Mouse (Mus musculus) bone marrow macrophage, adult 2 months (primary cell): Measurements from ENCODE around the gene Pax2. TPM values are rescaled to one million over a fixed set of nuclear protein-coding genes. Genes with fewer than 3 reads are reported as not detected.

Source experiments
- H3K27ac ChIP-seq: 2 replicates; pipeline ENCODE4 v1.5.1; 2012; ENCODE audit warnings: low read depth, low read length; ENCODE audit not compliant: insufficient read depth
- H3K4me1 ChIP-seq: 2 replicates; pipeline ENCODE4 v1.6.1; 2012; ENCODE audit warnings: low read length; ENCODE audit not compliant: control insufficient read depth, insufficient read depth
- H3K4me3 ChIP-seq: 2 replicates; pipeline ENCODE4 v1.5.1; 2012; ENCODE audit warnings: mild to moderate bottlenecking, low read length, moderate library complexity; ENCODE audit not compliant: insufficient read depth
- CTCF ChIP-seq: IDR thresholded peaks from 2 replicates; pipeline ENCODE4 v1.5.1; 2012; ENCODE audit warnings: low read depth, mild to moderate bottlenecking, low read length, moderate library complexity
- POLR2A ChIP-seq: IDR thresholded peaks from 2 replicates; pipeline ENCODE4 v1.6.1; 2012; ENCODE audit warnings: mild to moderate bottlenecking, low read depth, low read length, borderline replicate concordance
- polyA plus RNA-seq: library from polyadenylated mRNA; stranded (reverse); fragments of >200 nt; gene quantifications from 2 replicates; pipeline ENCODE4 v1.2.4, GENCODE M21; 2012; ENCODE audit not compliant: missing spikeins, insufficient read depth, insufficient read length

The Pax2 gene
- polyA plus RNA-seq, 1 experiment = not detected

GRCm38 (mm10) chr19:44748271-44748670, 7.6 kb upstream of the Pax2 start:
- no peak overlapping the region for H3K4me3 ChIP-seq
- no peak for TF ChIP-seq POLR2A
- no peak for TF ChIP-seq CTCF
- H3K4me1 ChIP-seq = no peaks in the 10 kb centered on the region
- no peak overlapping the region for H3K27ac ChIP-seq

DNA sequence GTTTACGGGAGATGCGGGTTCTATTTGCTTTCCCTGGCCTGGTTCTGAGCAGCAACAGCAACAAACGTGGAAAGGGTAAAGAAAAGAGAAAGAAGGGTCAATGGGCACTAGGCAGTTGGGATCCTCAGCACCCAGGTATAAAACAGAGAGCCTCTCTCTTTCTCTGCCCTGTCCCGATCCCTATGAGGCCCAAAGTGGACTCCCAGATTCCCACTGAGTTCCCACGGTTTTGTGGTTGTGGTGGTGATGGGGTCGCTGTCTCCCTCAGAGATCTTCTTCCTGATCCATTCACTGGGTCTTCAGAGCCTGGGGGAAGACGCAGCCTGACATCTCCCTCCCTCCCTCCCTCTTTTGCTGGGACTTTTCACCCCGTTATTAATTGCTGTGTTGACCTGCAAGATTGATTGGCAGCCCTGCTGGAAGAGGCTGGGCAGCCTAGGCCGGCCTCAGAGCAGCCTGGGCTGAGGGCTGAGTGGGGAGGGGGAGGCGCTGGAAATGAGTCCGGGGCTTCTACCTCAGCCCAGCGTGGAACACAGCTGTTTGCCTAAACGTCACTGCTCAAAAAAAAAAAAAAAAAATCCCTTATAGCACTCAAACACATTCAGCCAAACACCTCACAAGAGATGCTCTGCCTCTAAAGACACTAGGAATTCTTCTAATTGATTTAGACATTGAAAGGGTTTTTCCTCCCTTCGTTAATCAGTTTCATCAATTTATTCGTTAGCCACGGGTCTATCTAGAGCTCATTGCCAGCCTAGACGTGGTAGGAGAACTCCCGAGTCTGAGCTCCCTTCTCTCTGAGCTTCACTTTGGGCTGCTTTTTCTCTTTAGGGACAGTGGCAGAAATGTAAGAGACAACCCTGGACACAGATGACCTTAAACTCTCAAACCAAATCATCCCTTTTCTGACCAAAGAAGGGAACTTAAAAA, 6.5 kb upstream of the Pax2 start:
- H3K4me3 ChIP-seq = no peak overlapping the region
- H3K4me1 ChIP-seq = no peaks in the 10 kb centered on the region
- no peak overlapping the region for H3K27ac ChIP-seq
- TF ChIP-seq CTCF (no peak), POLR2A (no peak)

- TF ChIP-seq POLR2A (no peak), CTCF (no peak)
- 0 out of 2 replicates have a peak overlapping the region, but pooled peaks have one; percentile 21 for H3K4me3 ChIP-seq
- no peaks in the 10 kb centered on the region for H3K4me1 ChIP-seq
- H3K27ac ChIP-seq = no peak overlapping the region
These were observed 5.5 kb upstream of the Pax2 start for GRCm38 (mm10) chr19:44750051-44751041.

GRCm38 (mm10) chr19:44751042-44751441, 4.8 kb upstream of the Pax2 start:
- Histone ChIP-seq H3K27ac (no peak overlapping the region), H3K4me3 (no peak overlapping the region), H3K4me1 (no peaks in the 10 kb centered on the region)
- TF ChIP-seq POLR2A (no peak), CTCF (no peak)

DNA sequence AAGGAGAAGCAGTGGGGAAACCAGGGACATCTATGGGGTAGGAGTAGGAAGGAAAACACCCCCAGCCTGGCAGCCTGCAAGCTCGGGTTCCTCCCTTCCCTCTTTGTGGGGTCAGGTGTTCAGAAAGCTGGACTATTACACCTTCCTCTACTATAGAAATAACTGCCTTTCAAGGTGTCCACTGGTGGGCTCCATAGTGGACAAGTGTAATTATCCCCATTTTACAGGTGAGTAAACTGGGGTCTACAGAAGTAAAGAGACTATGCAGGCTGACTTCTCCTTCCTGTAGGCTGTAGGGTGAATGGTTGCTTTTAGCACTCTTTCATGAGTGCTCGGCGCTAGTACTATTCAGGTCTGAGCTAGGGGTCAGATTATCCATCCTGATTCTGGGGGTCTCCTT, 4.3 kb upstream of the Pax2 start:
- H3K4me3 ChIP-seq = no peak overlapping the region
- no peaks in the 10 kb centered on the region for H3K4me1 ChIP-seq
- no peak for TF ChIP-seq CTCF
- no peak for TF ChIP-seq POLR2A
- H3K27ac ChIP-seq = no peak overlapping the region

DNA sequence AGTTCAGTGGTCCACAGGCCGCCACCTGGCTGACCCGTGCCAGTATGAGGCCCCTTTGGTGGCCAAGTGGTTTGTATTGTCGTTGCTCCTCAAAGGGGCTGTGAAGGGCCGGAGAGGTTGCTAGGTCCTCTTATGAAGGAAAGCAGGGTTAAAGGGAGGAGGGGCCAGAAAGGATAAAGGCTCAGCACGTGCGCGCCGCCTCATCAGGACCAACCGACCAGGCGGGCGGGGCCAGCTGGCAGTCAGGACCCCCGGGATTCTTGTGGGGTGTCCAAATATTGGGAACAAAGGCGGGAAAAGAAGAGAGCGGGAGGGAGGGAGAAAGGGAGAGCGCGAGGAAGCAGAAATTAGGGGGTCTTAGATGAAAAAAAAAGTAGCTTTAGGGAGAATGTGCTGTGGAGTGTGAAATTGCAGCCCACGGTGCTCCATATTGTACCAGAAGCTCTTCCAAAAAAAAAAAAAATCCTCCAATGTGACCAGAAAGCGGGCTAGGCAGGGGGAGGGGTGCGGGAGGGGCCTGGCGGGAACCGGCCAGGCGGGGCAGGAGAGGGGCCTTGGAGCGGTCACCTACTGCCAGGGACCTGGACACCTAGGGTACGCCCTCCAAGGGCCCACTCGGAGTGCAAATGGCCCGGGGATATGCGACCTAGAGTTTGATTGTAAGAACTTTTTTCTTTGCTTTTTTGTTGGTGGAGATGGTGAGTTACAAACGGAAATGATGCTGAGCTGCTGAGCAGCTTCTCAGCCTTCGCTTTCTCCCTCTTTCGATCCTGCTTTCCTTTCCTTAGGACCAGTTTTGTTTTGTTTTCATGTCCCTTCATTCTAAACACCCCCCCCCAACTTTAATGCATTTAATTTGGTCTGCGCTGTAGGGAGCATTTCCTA, 3.5 kb upstream of the Pax2 start:
- no peak overlapping the region for H3K27ac ChIP-seq
- TF ChIP-seq CTCF (no peak), POLR2A (no peak)
- no peaks in the 10 kb centered on the region for H3K4me1 ChIP-seq
- no peak overlapping the region for H3K4me3 ChIP-seq

- no peak for TF ChIP-seq CTCF
- TF ChIP-seq POLR2A = no peak
- no peak overlapping the region for H3K27ac ChIP-seq
- H3K4me1 ChIP-seq = no peaks in the 10 kb centered on the region
- no peak overlapping the region for H3K4me3 ChIP-seq
These were observed 2.5 kb upstream of the Pax2 start for GRCm38 (mm10) chr19:44753361-44753760.

- Histone ChIP-seq H3K4me3 (no peak overlapping the region), H3K27ac (no peak overlapping the region), H3K4me1 (no peaks in the 10 kb centered on the region)
- TF ChIP-seq POLR2A = no peak
- peak; percentile 65 for TF ChIP-seq CTCF
These were observed 1.1 kb upstream of the Pax2 start for GRCm38 (mm10) chr19:44754461-44755377.
